Mouse (Mus musculus) G1E (cell line): ENCODE data around the gene Arhgap35. TPM values are rescaled to one million over a fixed set of nuclear protein-coding genes. Genes with fewer than 3 reads are reported as not detected.

Experiments
- ATAC-seq: 2 replicates; pipeline ENCODE4 v1.8.0; 2016; ENCODE audit warnings: mild to moderate bottlenecking; ENCODE audit not compliant: insufficient number of reproducible peaks, poor library complexity, low FRiP score, severe bottlenecking; ENCODE audit errors: extremely low read depth
- DNase-seq: peaks from one replicate; pipeline ENCODE4 v3.0.0; 2012; ENCODE audit warnings: low spot score
- H3K27me3 ChIP-seq: 2 replicates; pipeline ENCODE4 v1.6.1; 2012; ENCODE audit warnings: mild to moderate bottlenecking, low read length, inconsistent platforms; ENCODE audit not compliant: insufficient read depth
- H3K36me3 ChIP-seq: replicated peaks from 2 replicates; pipeline ENCODE3; 2012; ENCODE audit warnings: mild to moderate bottlenecking, inconsistent platforms
- H3K4me1 ChIP-seq: 2 replicates; pipeline ENCODE4 v1.6.1; 2012; ENCODE audit warnings: low read depth, low read length, inconsistent platforms, mixed read lengths; ENCODE audit not compliant: insufficient read depth
- H3K4me3 ChIP-seq: 2 replicates; pipeline ENCODE4 v1.5.1; 2012; ENCODE audit warnings: low read depth, mild to moderate bottlenecking, inconsistent platforms, low read length, moderate library complexity, mixed read lengths
- H3K9me3 ChIP-seq: replicated peaks from 2 replicates; pipeline ENCODE4 v1.6.1; 2012; ENCODE audit warnings: inconsistent platforms
- CTCF ChIP-seq: IDR thresholded peaks from 2 replicates; pipeline ENCODE4 v1.5.1; 2012; ENCODE audit warnings: low read depth, low read length, inconsistent platforms, mixed read lengths
- GATA1 ChIP-seq: IDR thresholded peaks from 2 replicates; pipeline ENCODE4 v1.6.1; 2012; ENCODE audit warnings: borderline replicate concordance, low read length, inconsistent platforms, mixed read lengths
- GATA2 ChIP-seq: IDR thresholded peaks from 2 replicates; pipeline ENCODE4 v1.6.1; 2012; ENCODE audit warnings: low read depth, low read length, inconsistent platforms, borderline replicate concordance
- POLR2AphosphoS5 ChIP-seq: IDR thresholded peaks from 2 replicates; pipeline ENCODE4 v1.6.1; 2012; ENCODE audit warnings: low read depth, low read length, inconsistent platforms; ENCODE audit not compliant: insufficient replicate concordance
- TAL1 ChIP-seq: conservative IDR thresholded peaks from 2 replicates; pipeline ENCODE4 v1.6.1; 2012; ENCODE audit warnings: low read depth, low read length, inconsistent platforms, mixed read lengths
- polyA plus RNA-seq: library from polyadenylated mRNA; stranded (reverse); fragments of >175 nt; gene quantifications from 2 replicates; pipeline ENCODE4 v1.2.3, GENCODE M21; 2012
- total RNA-seq, 2 experiments: library from RNA; stranded (forward) in 1 of 2; stranded (reverse) in 1 of 2; fragments of 200-1000 nt in 1 of 2; fragments of >200 nt in 1 of 2; fragmentation: Nextera tagmentation in 1 of 2; gene quantifications; 2 replicates each; pipeline ENCODE4 v1.2.3; 2014 to 2017

Arhgap35 gene
- total and polyA plus RNA-seq, 3 experiments = 3.5 to 14.4 (median 8.0) TPM

GRCm38 (mm10) chr7:16618661-16619211 lies 3.9 kb upstream of the Arhgap35 start:
- H3K36me3 ChIP-seq = no peaks in the 10 kb centered on the region
- ATAC-seq (no peak), DNase-seq (no peak)

GRCm38 (mm10) chr7:16617045-16617444 lies 2.3 kb upstream of the Arhgap35 start:
- H3K4me3 ChIP-seq = no peak overlapping the region
- H3K36me3 ChIP-seq = peaks cover 9% of the 10 kb centered on the region
- ATAC-seq (no peak), DNase-seq (no peak)
- TF ChIP-seq TAL1 = no peak
- TF ChIP-seq CTCF = peak; percentile 48
- H3K4me1 ChIP-seq = peaks cover 32% of the 10 kb centered on the region
- H3K27me3 ChIP-seq = peaks cover 38% of the 10 kb centered on the region
- H3K9me3 ChIP-seq = no peaks in the 10 kb centered on the region

More at GRCm38 (mm10) chr7:16618661-16619211, 3.9 kb upstream of the Arhgap35 start:
- Histone ChIP-seq H3K9me3 (no peaks in the 10 kb centered on the region), H3K4me3 (no peak overlapping the region), H3K27me3 (peaks cover 42% of the 10 kb centered on the region), H3K4me1 (peaks cover 17% of the 10 kb centered on the region)
- TF ChIP-seq POLR2AphosphoS5 (no peak), TAL1 (no peak), GATA2 (no peak), CTCF (no peak), GATA1 (no peak)

DNA sequence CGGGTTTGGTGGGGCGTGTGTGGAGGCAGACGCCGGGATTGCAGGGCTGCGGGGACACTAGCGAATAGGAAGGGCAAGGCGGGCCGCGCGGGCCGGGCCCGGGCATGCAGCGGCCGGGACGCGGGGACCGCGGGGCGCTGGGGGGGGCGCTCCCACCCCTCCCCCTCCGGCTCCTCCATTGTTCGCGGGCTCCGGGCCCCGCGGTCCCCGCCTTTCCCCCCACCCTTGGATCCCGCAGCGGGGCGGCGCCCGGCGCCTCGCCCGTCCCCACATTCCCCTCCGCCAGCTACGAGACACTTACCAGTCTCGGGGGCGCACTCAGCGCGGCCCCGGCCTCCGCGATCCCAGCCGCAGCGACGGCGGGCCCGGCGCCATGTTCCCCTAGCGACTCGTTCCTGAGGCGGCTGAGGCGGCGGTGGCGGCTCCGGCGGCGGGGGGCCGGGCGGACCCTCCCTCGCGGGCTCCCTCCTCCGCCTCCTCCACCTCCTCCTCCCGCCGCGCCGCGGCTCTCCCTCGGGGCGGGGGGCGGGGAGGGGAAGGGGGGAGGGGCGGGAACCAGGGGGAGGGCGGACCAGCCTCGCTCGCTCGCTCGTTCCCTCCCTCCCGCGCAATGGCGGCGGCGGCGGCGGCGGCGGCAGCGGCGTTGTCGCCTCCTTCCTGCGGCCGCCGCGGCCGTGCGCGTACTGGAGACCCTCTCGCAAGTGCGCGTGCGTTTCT lies 464 bp downstream of the Arhgap35 start:
- peaks cover 25% of the 10 kb centered on the region for H3K36me3 ChIP-seq
- peaks cover 36% of the 10 kb centered on the region for H3K4me1 ChIP-seq
- DNase-seq = peak; percentile 73
- H3K4me3 ChIP-seq = peak overlapping the region; percentile 90
- no peak for ATAC-seq
- no peaks in the 10 kb centered on the region for H3K9me3 ChIP-seq
- no peak for TF ChIP-seq TAL1
- TF ChIP-seq CTCF = no peak
- TF ChIP-seq GATA1 = no peak
- no peak for TF ChIP-seq POLR2AphosphoS5
- no peak for TF ChIP-seq GATA2
- peaks cover 18% of the 10 kb centered on the region for H3K27me3 ChIP-seq

- H3K36me3 ChIP-seq = peaks cover 28% of the 10 kb centered on the region
- DNase-seq (no peak), ATAC-seq (no peak)
- no peaks in the 10 kb centered on the region for H3K9me3 ChIP-seq
- H3K4me3 ChIP-seq = peak overlapping the region; percentile 90
- peaks cover 33% of the 10 kb centered on the region for H3K4me1 ChIP-seq
- no peak for TF ChIP-seq CTCF
- TF ChIP-seq GATA1 = no peak
- peaks cover 10% of the 10 kb centered on the region for H3K27me3 ChIP-seq
These were observed 1.2 kb downstream of the Arhgap35 start for GRCm38 (mm10) chr7:16613461-16614170.

DNA sequence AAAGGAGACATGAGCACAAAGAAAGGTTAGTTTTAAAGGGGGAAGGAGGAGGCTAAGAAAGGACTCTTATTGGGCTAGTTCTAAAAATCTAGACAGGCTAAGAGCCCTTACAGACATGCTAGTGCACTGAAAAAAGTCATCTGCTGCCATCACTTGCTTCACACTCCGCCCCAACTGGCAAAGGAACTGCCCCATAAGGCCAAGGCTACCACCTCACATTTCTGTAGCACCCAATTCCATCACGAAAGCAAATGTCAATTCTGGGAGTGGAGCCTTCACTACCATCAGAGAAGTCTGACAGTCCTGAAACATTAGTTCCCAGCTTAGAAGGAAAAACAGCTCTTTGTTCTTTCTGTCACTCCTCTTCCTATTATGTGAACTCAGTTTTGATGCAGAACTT lies 4.4 kb downstream of the Arhgap35 start:
- DNase-seq = no peak
- no peak for ATAC-seq
- H3K4me1 ChIP-seq = peaks cover 25% of the 10 kb centered on the region
- no peak overlapping the region for H3K4me3 ChIP-seq
- TF ChIP-seq CTCF (no peak), GATA1 (no peak), GATA2 (no peak), POLR2AphosphoS5 (no peak), TAL1 (no peak)
- no peaks in the 10 kb centered on the region for H3K27me3 ChIP-seq
- no peaks in the 10 kb centered on the region for H3K9me3 ChIP-seq
- H3K36me3 ChIP-seq = peaks cover 36% of the 10 kb centered on the region

DNA sequence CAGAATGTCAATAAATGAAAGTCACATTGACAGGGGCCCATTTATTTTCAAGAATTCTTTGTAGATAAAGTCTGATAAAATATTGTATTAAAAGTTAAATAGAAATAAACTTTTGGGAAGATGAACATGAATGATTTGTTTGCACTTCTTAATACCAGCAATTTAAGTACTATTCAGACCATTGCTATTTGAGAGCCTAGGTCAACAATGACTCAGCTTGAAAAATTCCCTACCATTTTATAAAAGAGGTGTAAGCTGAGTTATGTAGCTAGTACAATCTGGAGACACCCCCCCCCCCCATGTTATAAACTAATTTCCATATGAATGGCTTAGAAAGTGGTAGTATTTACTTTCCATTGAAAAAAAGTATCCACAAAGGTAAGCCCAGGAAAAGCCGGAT lies 5.8 kb downstream of the Arhgap35 start:
- Histone ChIP-seq H3K4me3 (no peak overlapping the region), H3K27me3 (no peaks in the 10 kb centered on the region), H3K36me3 (peaks cover 38% of the 10 kb centered on the region), H3K9me3 (no peaks in the 10 kb centered on the region), H3K4me1 (peaks cover 24% of the 10 kb centered on the region)
- no peak for TF ChIP-seq GATA1
- TF ChIP-seq CTCF = no peak
- TF ChIP-seq POLR2AphosphoS5 = no peak
- TF ChIP-seq GATA2 = no peak
- no peak for TF ChIP-seq TAL1
- no peak for ATAC-seq
- DNase-seq = no peak
